Mouse (Mus musculus) kidney, adult 2 months (tissue): ENCODE measurements around the gene Fbxo30.

Experiments
- CTCF ChIP-seq: fragments of 200-500 bp; conservative IDR thresholded peaks from 2 replicates; pipeline ENCODE4 v1.5.1; 2011; ENCODE audit warnings: low read depth, mild to moderate bottlenecking, control low read depth, low read length, moderate library complexity, mixed read lengths; ENCODE audit not compliant: insufficient read depth, insufficient read length
- POLR2A ChIP-seq: fragments of 200-500 bp; IDR thresholded peaks from one replicate; pipeline ENCODE4 v1.6.1; 2011; ENCODE audit warnings: low read depth, low read length, control low read depth

DNA sequence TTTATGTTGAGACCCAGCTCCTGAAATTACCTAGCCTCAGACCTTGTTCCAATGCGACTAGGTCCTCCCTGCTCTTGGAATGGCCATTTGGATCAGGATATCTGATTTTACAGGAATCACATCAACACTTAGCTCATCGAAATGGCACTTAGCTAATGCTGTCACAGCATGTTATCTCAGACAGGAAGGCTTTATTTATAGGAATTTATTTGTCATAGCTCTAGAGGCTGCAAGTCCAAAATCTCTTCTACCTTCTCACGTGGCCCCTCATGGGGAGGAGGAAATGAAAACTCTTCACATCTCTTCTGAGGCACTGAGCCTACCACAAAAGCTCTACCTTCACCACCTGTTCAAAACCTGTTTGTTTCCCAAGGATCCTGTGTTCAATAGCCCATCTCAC is 47.9 kb upstream of the Fbxo30 start:
- TF ChIP-seq POLR2A (no peak), CTCF (no peak)
